Mouse (Mus musculus) E14TG2a.4 (cell line): ENCODE results near the gene Clstn3.

Experiments
- CTCF ChIP-seq: conservative IDR thresholded peaks from 2 replicates; pipeline ENCODE4 v1.5.1; 2014; ENCODE audit warnings: low read length
- NANOG ChIP-seq: IDR thresholded peaks from 2 replicates; pipeline ENCODE4 v1.6.1; 2014; ENCODE audit warnings: borderline replicate concordance, low read length, mixed read lengths

- TF ChIP-seq CTCF: no peak
- TF ChIP-seq NANOG: no peak
Observed at GRCm38 (mm10) chr6:124436245-124436644, 28.3 kb downstream of the Clstn3 start.
